Mouse (Mus musculus) adrenal gland, adult 8-10 months (tissue): ENCODE measurements around the gene Olfr822. TPM values are rescaled to one million over a fixed set of nuclear protein-coding genes. Genes with fewer than 3 reads are reported as not detected.
"Not testable (repeated sequence)": the region's sequence is repeated elsewhere in the genome, so short reads cannot be mapped to it uniquely, and the experiment has no call there.

Experiments
- DNase-seq: peaks from one replicate; pipeline ENCODE4 v3.0.0; 2022
- total RNA-seq, 4 experiments: library from RNA; stranded (reverse); gene quantifications; 2 replicates each; pipeline ENCODE4 v1.2.4; 2022

The Olfr822 gene
- not detected for total RNA-seq

DNA sequence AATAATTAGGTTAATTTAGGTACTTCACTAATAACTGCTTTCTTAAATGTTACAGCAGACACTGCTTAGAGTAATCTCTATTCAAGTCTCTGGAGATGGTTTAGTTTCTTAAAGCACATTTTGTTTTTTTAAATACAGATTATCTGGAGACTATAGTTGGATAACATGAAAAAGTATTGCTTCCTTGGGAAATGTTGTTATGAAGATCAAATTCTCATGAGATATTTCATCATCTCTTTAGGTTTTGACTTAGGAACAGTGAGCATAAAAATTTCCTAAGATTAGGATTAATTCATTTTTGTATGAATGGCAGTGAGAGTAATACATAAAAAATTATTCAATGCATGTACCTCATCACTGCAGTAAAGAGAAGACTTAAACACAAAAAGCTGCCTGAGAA lies at the start of gene Olfr822:
Gene Olfr822, plus strand, starts transcription at position 301 of the 400 bp plus-strand sequence.
- DNase-seq: no peak

DNA sequence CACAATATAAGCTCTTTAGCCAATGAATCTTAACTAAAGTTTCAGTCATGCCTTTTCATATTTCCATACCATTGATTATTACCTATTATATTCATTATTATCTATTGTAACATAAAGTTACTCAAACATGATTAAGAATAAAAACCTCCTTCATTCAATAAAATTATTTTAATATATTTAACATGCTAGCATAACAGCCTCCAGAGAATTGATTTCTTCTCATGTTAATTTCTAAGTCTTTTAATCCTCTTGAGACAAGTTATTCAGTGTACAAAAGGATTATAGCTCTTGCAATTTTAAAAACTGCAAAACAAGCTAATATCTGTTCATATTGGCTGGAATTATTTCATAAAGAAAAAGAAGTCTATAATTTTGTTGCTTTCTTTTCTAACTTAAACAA lies 41.0 kb upstream of the Olfr822 start, which contains the start of gene Olfr821:
Gene Olfr821, plus strand, starts transcription at position 301 of the 400 bp plus-strand sequence.
- no peak for DNase-seq

DNA sequence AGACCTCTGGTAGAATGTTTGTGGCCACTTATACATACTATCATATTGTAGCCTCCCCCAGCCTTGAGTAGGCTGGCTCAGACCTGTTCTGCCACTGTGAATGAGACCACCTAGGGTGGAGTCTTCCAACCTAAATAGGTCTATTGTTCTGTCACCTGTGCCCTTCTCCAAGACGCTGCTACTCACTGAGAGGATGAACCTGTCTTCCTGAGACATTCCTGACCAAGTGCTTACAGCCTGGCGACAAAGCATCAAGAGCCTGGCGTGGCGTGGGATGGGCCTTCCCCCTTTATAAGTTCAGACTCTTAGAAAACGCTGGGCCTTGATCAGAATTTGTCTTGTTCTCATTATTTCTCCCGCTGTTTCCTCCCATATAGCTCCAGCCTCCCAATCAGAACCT lies 33.9 kb upstream of the Olfr822 start:
- DNase-seq: no peak

DNA sequence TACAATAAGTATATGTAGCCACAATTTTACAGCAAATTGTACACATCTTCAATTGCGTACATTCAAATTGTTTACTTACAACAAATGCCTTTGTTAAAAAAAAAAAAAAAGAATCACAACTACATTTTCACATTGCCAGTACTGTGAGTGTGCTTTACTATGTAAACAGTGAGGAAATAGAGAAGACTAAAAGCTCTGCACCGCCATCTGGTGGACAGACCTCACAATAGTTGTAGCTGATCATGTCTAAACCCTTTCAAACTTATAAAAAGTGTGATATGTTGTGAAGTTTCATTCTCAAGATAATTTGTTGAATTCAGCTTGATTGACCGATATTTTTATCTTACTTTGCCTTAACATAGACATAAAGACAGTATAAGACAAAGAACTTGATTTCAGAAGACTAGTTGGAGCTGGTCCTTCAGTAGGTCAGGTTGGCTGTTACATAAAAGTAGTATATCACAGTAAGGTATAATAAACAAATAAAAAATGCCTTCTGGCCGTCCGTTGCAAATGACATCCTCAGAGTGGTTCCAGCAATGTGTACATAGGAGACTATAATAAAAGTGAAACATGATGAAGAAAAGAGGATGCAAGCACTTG lies 21.9 kb downstream of the Olfr822 start:
- no peak for DNase-seq

DNA sequence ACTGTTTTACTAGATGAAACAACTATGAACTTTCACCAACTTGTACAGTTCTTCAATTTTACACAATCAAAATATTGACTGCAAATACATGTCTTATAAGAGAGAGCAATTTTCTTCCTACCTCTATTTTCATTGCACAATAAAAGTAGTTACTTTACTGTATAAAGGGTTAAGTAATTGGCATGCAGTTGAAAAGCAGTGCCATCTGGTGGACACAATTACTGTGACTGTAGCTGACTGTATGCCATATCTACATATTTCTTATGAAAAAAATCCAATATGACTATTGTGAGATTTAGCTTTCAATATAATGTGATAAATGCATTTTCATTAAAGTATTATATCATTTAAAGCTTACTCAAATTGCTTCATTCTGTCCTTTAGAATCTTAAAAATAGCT lies 25.1 kb downstream of the Olfr822 start:
- DNase-seq: no peak

DNA sequence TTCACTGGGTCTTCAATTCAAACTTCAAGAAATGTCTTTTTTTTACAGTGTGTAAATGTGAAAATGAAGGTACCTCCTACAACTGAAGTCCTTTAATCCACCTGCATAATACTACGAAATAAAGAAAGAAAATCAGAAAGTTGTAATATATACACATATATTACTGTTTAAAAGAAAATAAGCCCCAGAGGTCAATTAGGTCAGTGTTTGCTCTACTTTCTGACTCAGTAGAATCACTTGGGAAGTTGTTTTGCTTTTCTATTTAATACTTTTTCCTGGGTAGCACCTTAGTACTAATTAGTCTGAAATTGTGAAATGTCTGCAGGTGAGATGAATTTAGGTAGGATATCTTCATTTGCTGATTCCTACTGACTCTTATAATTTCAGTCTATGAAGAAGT lies 44.3 kb downstream of the Olfr822 start, which contains the start of gene Olfr823:
Gene Olfr823, minus strand, starts transcription at position 101 of the 400 bp plus-strand sequence.
- DNase-seq: not testable (repeated sequence)

DNA sequence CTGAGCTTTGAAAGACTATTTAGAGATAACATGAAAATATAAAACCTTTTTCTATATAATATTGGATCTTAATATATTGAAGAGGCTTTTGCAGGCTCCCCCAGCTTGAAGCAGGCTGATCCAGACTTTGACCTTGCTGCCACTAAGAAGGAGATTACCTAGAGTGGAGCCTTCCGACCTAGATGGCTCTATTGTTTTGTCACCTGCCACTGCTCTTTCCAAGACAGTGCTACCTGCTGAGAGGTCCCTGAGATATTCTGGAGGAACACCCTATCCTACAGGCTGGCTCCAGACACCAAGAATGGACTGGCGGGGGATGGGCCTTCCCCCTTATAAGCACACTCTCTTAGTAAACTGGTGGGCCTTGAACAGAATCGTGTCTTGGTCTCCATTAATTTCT lies 45.0 kb downstream of the Olfr822 start:
- not testable (repeated sequence) for DNase-seq

Other genes starting within 250 kb of the Olfr822 start
- not detected for gene Olfr812, start 225.1 kb upstream of the Olfr822 start, total RNA-seq
- gene Olfr813, start 215.8 kb upstream of the Olfr822 start, total RNA-seq: not detected
- not detected for gene Olfr814, start 191.4 kb upstream of the Olfr822 start, total RNA-seq
- gene Olfr815, start 165.3 kb upstream of the Olfr822 start, total RNA-seq: under 1 TPM in 1 of 4 experiments, not detected in 3; 0.32 TPM
- not detected for gene Olfr816, start 155.6 kb upstream of the Olfr822 start, total RNA-seq
- gene Olfr818, start 122.1 kb upstream of the Olfr822 start, total RNA-seq: not detected
- not detected for gene Olfr819, start 103.9 kb upstream of the Olfr822 start, total RNA-seq
- not detected for gene Olfr247, start 95.1 kb upstream of the Olfr822 start, total RNA-seq
- gene Gm10310, start 86.1 kb upstream of the Olfr822 start, total RNA-seq: not detected
- not detected for gene Olfr820, start 58.6 kb upstream of the Olfr822 start, total RNA-seq
- gene Olfr821, start 40.9 kb upstream of the Olfr822 start, total RNA-seq: not detected
- gene Olfr823, start 44.2 kb downstream of the Olfr822 start, total RNA-seq: not detected
- not detected for gene Olfr824, start 58.8 kb downstream of the Olfr822 start, total RNA-seq
- not detected for gene Olfr825, start 95.6 kb downstream of the Olfr822 start, total RNA-seq
- gene Olfr826, start 113.0 kb downstream of the Olfr822 start, total RNA-seq: not detected
- gene Olfr827, start 143.2 kb downstream of the Olfr822 start, total RNA-seq: not detected
- 1 to 10 TPM in 3 of 4 experiments, under 1 TPM in 1; 0.45 to 2.2 (median 1.4) TPM for gene Neurod4, start 209.0 kb downstream of the Olfr822 start, total RNA-seq